Mouse (Mus musculus) testis, adult 2 months (tissue): Measurements from ENCODE around the gene Camta1. TPM values are rescaled to one million over a fixed set of nuclear protein-coding genes. Genes with fewer than 3 reads are reported as not detected.

Experiments used
- H3K27ac ChIP-seq: fragments of 200-500 bp; 2 replicates; pipeline ENCODE4 v1.5.1; 2012; ENCODE audit warnings: low read depth, low read length; ENCODE audit not compliant: control insufficient read depth, insufficient read depth
- H3K27me3 ChIP-seq: fragments of 200-500 bp; 2 replicates; pipeline ENCODE4 v1.6.1; 2012; ENCODE audit warnings: mild to moderate bottlenecking, low read length, moderate library complexity; ENCODE audit not compliant: control insufficient read depth, insufficient read depth
- H3K36me3 ChIP-seq: fragments of 200-500 bp; 2 replicates; pipeline ENCODE4 v1.6.1; 2012; ENCODE audit warnings: mild to moderate bottlenecking, low read length; ENCODE audit not compliant: control insufficient read depth, insufficient read depth
- H3K4me1 ChIP-seq: fragments of 200-500 bp; 2 replicates; pipeline ENCODE4 v1.6.1; 2012; ENCODE audit warnings: low read length; ENCODE audit not compliant: control insufficient read depth, insufficient read depth
- H3K4me3 ChIP-seq: fragments of 200-500 bp; 2 replicates; pipeline ENCODE4 v1.5.1; 2012; ENCODE audit warnings: low read depth, mild to moderate bottlenecking, low read length, moderate library complexity, mixed read lengths; ENCODE audit not compliant: control insufficient read depth
- CTCF ChIP-seq: fragments of 200-500 bp; IDR thresholded peaks from 2 replicates; pipeline ENCODE4 v1.5.1; 2012; ENCODE audit warnings: low read depth, mild to moderate bottlenecking, inconsistent platforms, low read length, moderate library complexity; ENCODE audit not compliant: control insufficient read depth, insufficient read depth, insufficient replicate concordance
- POLR2A ChIP-seq: fragments of 200-500 bp; IDR thresholded peaks from 2 replicates; pipeline ENCODE4 v1.6.1; 2012; ENCODE audit warnings: low read depth, mild to moderate bottlenecking, inconsistent platforms, low read length, moderate library complexity; ENCODE audit not compliant: control insufficient read depth
- polyA plus RNA-seq: library from polyadenylated mRNA; depleted of rRNA; stranded (reverse); fragments of >200 nt; gene quantifications from 2 replicates; pipeline ENCODE4 v1.2.3, GENCODE M21; 2012

The Camta1 gene
- polyA plus RNA-seq, 1 experiment = 15.4 TPM

GRCm38 (mm10) chr4:151779962-151780459 is 81.7 kb downstream of the Camta1 start:
- Histone ChIP-seq H3K27me3 (no peaks in the 10 kb centered on the region), H3K4me3 (no peak overlapping the region), H3K36me3 (no peaks in the 10 kb centered on the region), H3K27ac (no peak overlapping the region), H3K4me1 (no peaks in the 10 kb centered on the region)
- TF ChIP-seq POLR2A = no peak
- TF ChIP-seq CTCF = no peak

GRCm38 (mm10) chr4:151778511-151778910 is 83.2 kb downstream of the Camta1 start:
- Histone ChIP-seq H3K27me3 (no peaks in the 10 kb centered on the region), H3K36me3 (no peaks in the 10 kb centered on the region), H3K4me3 (no peak overlapping the region), H3K4me1 (peaks cover 5% of the 10 kb centered on the region), H3K27ac (no peak overlapping the region)
- no peak for TF ChIP-seq CTCF
- TF ChIP-seq POLR2A = no peak

GRCm38 (mm10) chr4:151777451-151777850 is 84.2 kb downstream of the Camta1 start:
- TF ChIP-seq CTCF (no peak), POLR2A (no peak)
- H3K36me3 ChIP-seq = no peaks in the 10 kb centered on the region
- H3K4me1 ChIP-seq = peaks cover 5% of the 10 kb centered on the region
- H3K4me3 ChIP-seq = no peak overlapping the region
- H3K27me3 ChIP-seq = no peaks in the 10 kb centered on the region
- H3K27ac ChIP-seq = no peak overlapping the region

GRCm38 (mm10) chr4:151775441-151775840 is 86.2 kb downstream of the Camta1 start:
- no peaks in the 10 kb centered on the region for H3K27me3 ChIP-seq
- H3K4me3 ChIP-seq = no peak overlapping the region
- TF ChIP-seq CTCF (no peak), POLR2A (no peak)
- H3K36me3 ChIP-seq = no peaks in the 10 kb centered on the region
- no peak overlapping the region for H3K27ac ChIP-seq
- peaks cover 5% of the 10 kb centered on the region for H3K4me1 ChIP-seq

- H3K27me3 ChIP-seq = no peaks in the 10 kb centered on the region
- H3K4me3 ChIP-seq = no peak overlapping the region
- no peak for TF ChIP-seq CTCF
- no peak for TF ChIP-seq POLR2A
- H3K36me3 ChIP-seq = no peaks in the 10 kb centered on the region
- no peak overlapping the region for H3K27ac ChIP-seq
- peaks cover 5% of the 10 kb centered on the region for H3K4me1 ChIP-seq
These were observed 88.0 kb downstream of the Camta1 start for GRCm38 (mm10) chr4:151773651-151774050.

- TF ChIP-seq POLR2A = no peak
- TF ChIP-seq CTCF = no peak
- peaks cover 5% of the 10 kb centered on the region for H3K4me1 ChIP-seq
- H3K27ac ChIP-seq = no peak overlapping the region
- no peak overlapping the region for H3K4me3 ChIP-seq
- no peaks in the 10 kb centered on the region for H3K27me3 ChIP-seq
- no peaks in the 10 kb centered on the region for H3K36me3 ChIP-seq
These were observed 88.7 kb downstream of the Camta1 start for GRCm38 (mm10) chr4:151773007-151773406.

- Histone ChIP-seq H3K4me3 (no peak overlapping the region), H3K27me3 (no peaks in the 10 kb centered on the region), H3K36me3 (no peaks in the 10 kb centered on the region), H3K4me1 (peaks cover 5% of the 10 kb centered on the region), H3K27ac (no peak overlapping the region)
- no peak for TF ChIP-seq POLR2A
- TF ChIP-seq CTCF = no peak
These were observed 91.0 kb downstream of the Camta1 start for GRCm38 (mm10) chr4:151770697-151771096.

- no peaks in the 10 kb centered on the region for H3K27me3 ChIP-seq
- H3K27ac ChIP-seq = no peak overlapping the region
- H3K4me1 ChIP-seq = no peaks in the 10 kb centered on the region
- TF ChIP-seq POLR2A (no peak), CTCF (no peak)
- no peaks in the 10 kb centered on the region for H3K36me3 ChIP-seq
- H3K4me3 ChIP-seq = no peak overlapping the region
These were observed 93.9 kb downstream of the Camta1 start for GRCm38 (mm10) chr4:151767786-151768185.
